Mouse (Mus musculus): ENCODE results near the gene Brpf1. TPM values are rescaled to one million over a fixed set of nuclear protein-coding genes. Genes with fewer than 3 reads are reported as not detected.

Gene Brpf1
- polyA plus RNA-seq, 1 experiment from 2014 or later: 18.9 TPM

DNA sequence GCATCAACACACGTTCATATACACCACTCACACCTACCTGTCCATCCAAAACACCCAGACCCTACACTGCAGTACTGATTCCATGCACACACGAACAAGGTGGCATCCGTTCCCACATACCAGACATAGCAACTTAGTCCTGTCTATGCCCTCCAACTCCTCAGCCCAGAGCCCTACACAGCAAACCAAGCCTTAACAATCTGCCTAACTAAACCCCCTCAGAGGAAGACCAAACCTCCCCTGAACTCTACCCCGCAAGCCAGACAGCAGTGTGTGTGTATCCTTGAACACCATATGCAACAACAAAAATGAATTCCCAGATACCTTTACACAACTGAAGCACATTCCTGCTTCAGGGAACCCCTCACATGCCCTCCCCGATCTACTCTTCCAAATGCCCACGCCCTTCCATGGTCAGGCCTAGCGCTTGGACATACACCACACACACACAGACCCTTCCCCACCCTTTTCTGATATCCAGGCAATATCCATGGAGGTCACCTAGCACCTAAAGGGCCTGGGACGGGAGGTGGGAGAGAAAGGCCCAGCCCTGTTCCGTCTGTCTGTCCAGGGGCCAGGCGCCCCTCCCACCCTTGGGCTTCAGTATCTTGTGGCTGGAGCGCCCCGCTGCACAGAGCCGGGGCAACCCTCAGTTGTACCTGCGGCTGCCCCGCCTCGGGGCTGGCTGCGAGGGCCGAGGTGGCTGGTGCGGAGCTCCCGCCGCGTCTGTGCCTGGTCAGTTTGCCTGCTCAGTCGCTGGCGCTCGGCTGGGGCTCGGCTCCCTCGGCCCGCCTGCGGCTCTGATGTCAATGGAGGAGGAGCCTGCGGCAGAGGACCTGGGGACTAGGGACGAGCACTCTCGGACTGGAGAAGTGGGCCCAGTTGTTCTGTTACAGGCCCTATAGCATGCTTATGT, 36.5 kb downstream of the Brpf1 start, which contains the start of gene Camk1:
Camk1 (minus strand) TSS at position 808 of the 916 bp plus-strand sequence.
- peaks cover 28% of the 10 kb centered on the region for H3K4me1 ChIP-seq
- no peaks in the 10 kb centered on the region for H3K9me3 ChIP-seq
- H3K4me3 ChIP-seq: peak within 1 kb of the TSS; percentile 61
- peak within 1 kb of the TSS; percentile 71 for H3K4me2 ChIP-seq
- peaks cover 5% of the 10 kb centered on the region; the same call in 1 of the 2 replicates for H3K36me3 ChIP-seq (replicated peaks)
- peak; percentile 86 for ATAC-seq (replicated peaks)
- H3K27ac ChIP-seq: peak within 1 kb of the TSS; percentile 35
- 0 out of 2 replicates have a peak, but pooled peaks cover 3% of the 10 kb centered on the region for H3K27me3 ChIP-seq (replicated peaks)
- WGBS: 17% methylated on average over 32 of the region's 32 CpGs
- peak within 1 kb of the TSS; percentile 72 for H3K9ac ChIP-seq

GRCm38 (mm10) chr6:113344321-113344720, 37.4 kb downstream of the Brpf1 start:
- ATAC-seq (replicated peaks): no peak
- WGBS: 43% methylated on average over 2 of the region's 2 CpGs
- Histone ChIP-seq H3K4me2 (peak overlapping the region; percentile 71), H3K4me1 (peaks cover 28% of the 10 kb centered on the region), H3K9ac (peak overlapping the region; percentile 72; the same call in 1 of the 2 replicates), H3K4me3 (peak overlapping the region; percentile 61; the same call in 1 of the 2 replicates), H3K27me3 (replicated peaks) (0 out of 2 replicates have a peak, but pooled peaks cover 3% of the 10 kb centered on the region), H3K36me3 (replicated peaks) (peaks cover 3% of the 10 kb centered on the region; the same call in 1 of the 2 replicates), H3K27ac (peak overlapping the region; percentile 35; the same call in 1 of the 2 replicates), H3K9me3 (no peaks in the 10 kb centered on the region)

DNA sequence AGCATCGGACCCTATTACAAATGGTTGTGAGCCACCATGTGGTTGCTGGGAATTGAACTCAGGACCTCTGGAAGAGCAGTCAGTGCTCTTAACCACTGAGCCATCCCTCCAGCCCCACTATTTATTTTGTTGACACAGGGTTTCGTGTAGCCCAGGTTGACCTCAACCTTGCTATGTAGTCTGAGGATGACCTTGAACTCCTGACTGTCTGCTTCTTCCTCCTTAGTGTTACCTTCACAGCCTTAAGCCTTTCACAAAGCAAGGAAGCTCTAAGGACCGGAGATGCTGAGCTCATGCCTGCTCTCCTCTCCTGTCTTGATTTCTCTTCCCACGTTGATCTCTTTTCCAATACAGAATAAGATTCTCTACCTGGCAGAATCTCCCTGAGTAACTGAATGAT, 40.0 kb downstream of the Brpf1 start:
- Histone ChIP-seq H3K9me3 (no peaks in the 10 kb centered on the region), H3K4me2 (no peak overlapping the region), H3K36me3 (replicated peaks) (no peaks in the 10 kb centered on the region), H3K4me3 (no peak overlapping the region), H3K4me1 (peaks cover 24% of the 10 kb centered on the region), H3K27me3 (replicated peaks) (0 out of 2 replicates have a peak, but pooled peaks cover 3% of the 10 kb centered on the region), H3K9ac (no peak overlapping the region), H3K27ac (no peak overlapping the region)
- 86% methylated on average over 4 of the region's 4 CpGs for WGBS
- no peak for ATAC-seq (replicated peaks)

DNA sequence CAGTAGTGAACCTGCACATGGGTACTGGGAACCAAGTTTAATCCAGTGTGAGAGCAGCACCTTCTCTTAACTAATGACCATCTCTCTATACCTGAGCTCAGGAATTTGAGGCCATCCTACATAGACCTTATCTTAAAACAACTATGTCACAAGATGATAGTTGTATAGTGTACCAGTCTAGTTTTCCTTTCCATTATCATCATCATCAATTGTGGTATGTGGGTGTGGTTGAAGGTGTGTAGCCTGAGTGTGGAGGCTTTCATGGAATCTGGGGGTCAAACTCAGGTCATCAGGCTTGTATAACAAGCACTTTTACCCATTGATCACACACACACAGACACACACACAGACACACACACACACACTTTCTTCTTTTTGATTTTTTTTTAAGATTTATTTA, 43.6 kb downstream of the Brpf1 start:
- H3K4me2 ChIP-seq: no peak overlapping the region
- ATAC-seq (replicated peaks): no peak
- H3K4me1 ChIP-seq: no peaks in the 10 kb centered on the region
- no peak overlapping the region for H3K4me3 ChIP-seq
- H3K36me3 ChIP-seq (replicated peaks): no peaks in the 10 kb centered on the region
- no peak overlapping the region for H3K27ac ChIP-seq
- H3K9ac ChIP-seq: no peak overlapping the region
- no peaks in the 10 kb centered on the region for H3K9me3 ChIP-seq
- no peaks in the 10 kb centered on the region for H3K27me3 ChIP-seq (replicated peaks)

GRCm38 (mm10) chr6:113351161-113351560, 44.2 kb downstream of the Brpf1 start:
- Histone ChIP-seq H3K4me2 (no peak overlapping the region), H3K36me3 (replicated peaks) (no peaks in the 10 kb centered on the region), H3K9me3 (no peaks in the 10 kb centered on the region), H3K27ac (no peak overlapping the region), H3K4me3 (no peak overlapping the region), H3K27me3 (replicated peaks) (no peaks in the 10 kb centered on the region), H3K9ac (no peak overlapping the region), H3K4me1 (no peaks in the 10 kb centered on the region)
- ATAC-seq (replicated peaks): no peak
- 92% methylated on average over 1 of the region's 1 CpGs for WGBS

DNA sequence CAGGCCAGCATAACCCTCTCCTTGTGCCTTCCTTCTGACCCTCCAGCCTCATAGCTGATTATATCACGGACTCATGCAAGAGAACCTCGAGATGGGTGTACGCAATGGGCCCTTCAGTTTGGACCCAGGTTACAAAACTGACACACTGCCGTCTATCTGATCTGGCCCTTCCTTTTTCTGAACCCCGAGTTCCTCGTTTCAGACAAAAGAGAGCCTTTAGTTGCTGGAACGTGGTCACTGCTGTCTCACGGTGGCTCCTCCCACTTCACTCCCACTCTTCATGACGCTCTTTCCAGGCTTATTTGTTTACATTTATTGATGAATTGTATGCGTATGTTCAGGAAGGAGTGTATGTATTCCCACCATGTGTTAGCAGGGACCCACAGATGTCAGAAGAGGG, 44.7 kb downstream of the Brpf1 start:
- ATAC-seq (replicated peaks): no peak
- H3K27ac ChIP-seq: no peak overlapping the region
- WGBS: 66% methylated on average over 10 of the region's 10 CpGs
- H3K4me2 ChIP-seq: no peak overlapping the region
- no peaks in the 10 kb centered on the region for H3K4me1 ChIP-seq
- no peaks in the 10 kb centered on the region for H3K36me3 ChIP-seq (replicated peaks)
- no peaks in the 10 kb centered on the region for H3K9me3 ChIP-seq
- no peak overlapping the region for H3K4me3 ChIP-seq
- no peak overlapping the region for H3K9ac ChIP-seq
- H3K27me3 ChIP-seq (replicated peaks): no peaks in the 10 kb centered on the region

GRCm38 (mm10) chr6:113352820-113353219, 45.9 kb downstream of the Brpf1 start:
- Histone ChIP-seq H3K27me3 (replicated peaks) (no peaks in the 10 kb centered on the region), H3K9me3 (no peaks in the 10 kb centered on the region), H3K4me3 (no peak overlapping the region), H3K4me1 (no peaks in the 10 kb centered on the region), H3K9ac (no peak overlapping the region), H3K27ac (no peak overlapping the region), H3K36me3 (replicated peaks) (no peaks in the 10 kb centered on the region), H3K4me2 (no peak overlapping the region)
- WGBS: 74% methylated on average over 3 of the region's 3 CpGs
- no peak for ATAC-seq (replicated peaks)

DNA sequence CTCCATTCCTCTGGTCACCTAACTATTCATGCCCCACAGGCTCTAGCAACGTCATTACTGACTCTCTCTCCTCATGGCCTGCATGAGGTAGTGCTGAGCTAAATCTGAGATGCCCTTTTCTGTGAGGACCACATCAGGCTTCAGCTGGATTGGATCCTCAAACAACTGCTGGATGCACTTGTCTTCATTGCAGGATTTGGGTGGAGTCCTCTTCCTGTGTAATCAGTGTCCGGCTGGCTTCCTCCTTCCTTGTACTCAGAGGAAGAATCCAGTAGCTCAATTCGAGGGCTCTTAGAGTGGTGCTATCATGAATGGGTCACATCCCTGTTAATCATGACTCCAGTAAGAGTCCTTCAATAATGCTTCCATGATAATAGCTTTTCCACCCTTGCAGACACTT, 46.8 kb downstream of the Brpf1 start:
- Histone ChIP-seq H3K27ac (no peak overlapping the region), H3K9ac (no peak overlapping the region), H3K9me3 (no peaks in the 10 kb centered on the region), H3K36me3 (replicated peaks) (no peaks in the 10 kb centered on the region), H3K4me1 (no peaks in the 10 kb centered on the region), H3K4me3 (no peak overlapping the region), H3K4me2 (no peak overlapping the region), H3K27me3 (replicated peaks) (no peaks in the 10 kb centered on the region)
- 77% methylated on average over 3 of the region's 3 CpGs for WGBS
- ATAC-seq (replicated peaks): no peak

- no peak overlapping the region for H3K4me2 ChIP-seq
- H3K27me3 ChIP-seq (replicated peaks): no peaks in the 10 kb centered on the region
- H3K4me3 ChIP-seq: no peak overlapping the region
- H3K9ac ChIP-seq: no peak overlapping the region
- 80% methylated on average over 4 of the region's 4 CpGs for WGBS
- H3K4me1 ChIP-seq: no peaks in the 10 kb centered on the region
- peaks cover 3% of the 10 kb centered on the region; the same call in 1 of the 2 replicates for H3K36me3 ChIP-seq (replicated peaks)
- H3K27ac ChIP-seq: no peak overlapping the region
- no peak for ATAC-seq (replicated peaks)
- no peaks in the 10 kb centered on the region for H3K9me3 ChIP-seq
Measured at GRCm38 (mm10) chr6:113361476-113361875, 54.5 kb downstream of the Brpf1 start.

DNA sequence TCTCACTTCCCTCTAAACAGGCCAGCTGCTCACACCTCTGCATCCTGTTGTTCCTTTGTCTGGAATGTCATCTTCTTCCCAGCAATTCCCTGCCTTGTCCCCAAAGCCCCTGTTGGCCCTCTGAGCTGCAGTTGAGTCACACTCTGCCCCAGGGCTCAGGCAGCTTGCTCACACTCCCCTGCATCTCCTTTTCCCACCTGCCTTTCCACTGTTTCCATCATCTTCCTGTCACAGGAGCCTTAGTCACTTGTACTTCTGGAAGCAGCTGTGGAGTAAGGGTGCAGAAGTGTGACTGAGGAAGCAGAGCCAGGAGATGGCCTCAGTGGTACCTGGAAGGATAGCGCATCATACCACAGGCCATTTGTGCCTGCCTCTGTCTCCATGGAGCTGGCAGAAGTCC, 55.3 kb downstream of the Brpf1 start:
- no peak overlapping the region for H3K27ac ChIP-seq
- no peaks in the 10 kb centered on the region for H3K9me3 ChIP-seq
- no peak overlapping the region for H3K9ac ChIP-seq
- H3K36me3 ChIP-seq (replicated peaks): peaks cover 3% of the 10 kb centered on the region; the same call in 1 of the 2 replicates
- H3K4me2 ChIP-seq: no peak overlapping the region
- no peaks in the 10 kb centered on the region for H3K27me3 ChIP-seq (replicated peaks)
- 93% methylated on average over 1 of the region's 1 CpGs for WGBS
- no peak overlapping the region for H3K4me3 ChIP-seq
- ATAC-seq (replicated peaks): no peak
- H3K4me1 ChIP-seq: no peaks in the 10 kb centered on the region

DNA sequence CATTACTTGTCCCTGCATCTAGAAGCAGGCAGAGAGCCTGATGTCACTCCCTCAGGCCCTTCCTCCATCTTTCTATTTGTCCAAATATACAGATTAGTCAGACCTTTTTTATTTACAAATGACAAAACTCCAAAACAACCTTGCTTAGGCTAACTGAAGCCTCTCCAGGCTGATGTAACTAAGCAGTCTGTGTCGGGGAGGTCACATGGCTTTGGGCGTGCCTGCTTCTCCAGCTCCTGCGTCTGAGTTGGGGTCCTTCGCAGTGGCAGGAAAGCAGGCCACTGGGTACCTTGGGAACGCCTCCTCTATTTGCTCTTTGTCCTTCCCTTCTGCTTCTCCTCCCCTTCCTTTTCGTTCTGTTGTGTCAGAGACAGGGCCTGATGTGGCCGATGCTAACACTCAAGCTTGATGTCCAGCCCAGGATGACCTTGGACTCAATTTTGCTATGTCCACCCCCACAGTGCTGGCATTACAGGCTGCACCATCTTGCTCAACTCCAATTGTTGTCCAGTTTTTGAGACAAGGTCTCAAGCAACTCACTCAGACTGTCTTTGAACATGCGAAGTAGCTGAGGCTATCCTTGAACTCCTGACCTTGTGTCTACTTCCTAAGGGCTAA, 57.7 kb downstream of the Brpf1 start:
- ATAC-seq (replicated peaks): no peak
- 78% methylated on average over 8 of the region's 8 CpGs for WGBS
- H3K4me2 ChIP-seq: no peak overlapping the region
- no peaks in the 10 kb centered on the region for H3K9me3 ChIP-seq
- H3K4me3 ChIP-seq: no peak overlapping the region
- peaks cover 13% of the 10 kb centered on the region for H3K36me3 ChIP-seq (replicated peaks)
- H3K4me1 ChIP-seq: no peaks in the 10 kb centered on the region
- no peak overlapping the region for H3K9ac ChIP-seq
- H3K27ac ChIP-seq: no peak overlapping the region
- H3K27me3 ChIP-seq (replicated peaks): no peaks in the 10 kb centered on the region

- no peak overlapping the region for H3K9ac ChIP-seq
- no peaks in the 10 kb centered on the region for H3K27me3 ChIP-seq (replicated peaks)
- no peak overlapping the region for H3K4me2 ChIP-seq
- no peaks in the 10 kb centered on the region for H3K4me1 ChIP-seq
- H3K9me3 ChIP-seq: no peaks in the 10 kb centered on the region
- 96% methylated on average over 6 of the region's 6 CpGs for WGBS
- peaks cover 34% of the 10 kb centered on the region for H3K36me3 ChIP-seq (replicated peaks)
- no peak overlapping the region for H3K4me3 ChIP-seq
- H3K27ac ChIP-seq: no peak overlapping the region
- ATAC-seq (replicated peaks): no peak
Measured at GRCm38 (mm10) chr6:113366639-113367038, 59.7 kb downstream of the Brpf1 start.

All from midbrain, embryonic 15.5 days (tissue).